Mouse (Mus musculus) spleen, adult 2 months (tissue): ENCODE measurements around the gene Sept11. TPM values are rescaled to one million over a fixed set of nuclear protein-coding genes. Genes with fewer than 3 reads are reported as not detected.

Experiments
- DNase-seq, 2 experiments: peaks; one replicate each; pipeline versions ENCODE4 v3.0.0 to v3.0.0-alpha.2; 2012 to 2021; ENCODE audit warnings: low spot score in 2 of 2, low read depth in 1 of 2
- H3K27ac ChIP-seq: fragments of 200-500 bp; 2 replicates; pipeline ENCODE4 v1.5.1; 2012; ENCODE audit warnings: low read length, inconsistent platforms; ENCODE audit not compliant: insufficient read depth
- H3K27me3 ChIP-seq: fragments of 200-500 bp; 2 replicates; pipeline ENCODE4 v1.6.1; 2012; ENCODE audit warnings: mild to moderate bottlenecking, moderate library complexity, low read length, inconsistent platforms; ENCODE audit not compliant: control insufficient read depth, insufficient read depth
- H3K36me3 ChIP-seq: fragments of 200-500 bp; 2 replicates; pipeline ENCODE4 v1.6.1; 2012; ENCODE audit warnings: mild to moderate bottlenecking, low read length, inconsistent platforms; ENCODE audit not compliant: control insufficient read depth, insufficient read depth
- H3K4me1 ChIP-seq: fragments of 200-500 bp; 2 replicates; pipeline ENCODE4 v1.6.1; 2011; ENCODE audit warnings: inconsistent platforms; ENCODE audit not compliant: control insufficient read depth, insufficient read depth, insufficient read length
- H3K4me3 ChIP-seq: fragments of 200-500 bp; 2 replicates; pipeline ENCODE4 v1.5.1; 2011; ENCODE audit warnings: mild to moderate bottlenecking, inconsistent platforms; ENCODE audit not compliant: insufficient read depth, insufficient read length; ENCODE audit errors: extremely low read depth
- CTCF ChIP-seq: fragments of 200-500 bp; IDR thresholded peaks from 2 replicates; pipeline ENCODE4 v1.5.1; 2011; ENCODE audit warnings: mild to moderate bottlenecking, inconsistent platforms; ENCODE audit not compliant: insufficient read depth, insufficient read length, insufficient replicate concordance; ENCODE audit errors: extremely low read depth
- POLR2A ChIP-seq: fragments of 200-500 bp; IDR thresholded peaks from 2 replicates; pipeline ENCODE4 v1.6.1; 2011; ENCODE audit warnings: low read depth, low read length, inconsistent platforms
- WGBS: fragments of 180-500 bp; shearing (Covaris S2); methylation state at CpG from one replicate; pipeline ENCODE4 v1.1.7; 2018; 5-methylcytosine and 5-hydroxymethylcytosine counted together
- polyA plus RNA-seq: library from polyadenylated mRNA; depleted of rRNA; stranded (reverse); fragments of >200 nt; gene quantifications from 2 replicates; pipeline ENCODE4 v1.2.3, GENCODE M21; 2012; rRNA removed

Gene Sept11
- polyA plus RNA-seq, result 21.2 and 26.0 TPM in 2 replicates

- Histone ChIP-seq H3K27ac (peak within 1 kb of the TSS; percentile 75), H3K4me3 (peak within 1 kb of the TSS; percentile 95), H3K27me3 (no peaks in the 10 kb centered on the region), H3K36me3 (no peaks in the 10 kb centered on the region), H3K4me1 (peaks cover 16% of the 10 kb centered on the region)
- WGBS, result under 1% methylated on average over 60 of the region's 63 CpGs
- DNase-seq, result peak; percentile 83 to 88
- TF ChIP-seq POLR2A (peak; percentile 57), CTCF (no peak)
Measured at GRCm38 (mm10) chr5:93092857-93093622, at the start of gene Sept11. TSS of gene Sept11 (plus strand) at chr5:93093437.

GRCm38 (mm10) chr5:93043688-93044583 is 49.3 kb upstream of the Sept11 start:
- 7% methylated on average over 69 of the region's 69 CpGs for WGBS
- Histone ChIP-seq H3K27me3 (peaks cover 17% of the 10 kb centered on the region), H3K27ac (no peak overlapping the region), H3K4me3 (peak overlapping the region; percentile 10; the same call in 1 of the 2 replicates), H3K36me3 (no peaks in the 10 kb centered on the region), H3K4me1 (peaks cover 5% of the 10 kb centered on the region; the same call in 1 of the 2 replicates)
- no peak for TF ChIP-seq POLR2A
- DNase-seq, result no peak

- H3K4me3 ChIP-seq, result peak within 1 kb of the TSS; percentile 10; the same call in 1 of the 2 replicates
- peaks cover 5% of the 10 kb centered on the region; the same call in 1 of the 2 replicates for H3K4me1 ChIP-seq
- WGBS, result 4% methylated on average over 68 of the region's 68 CpGs
- DNase-seq, result peak in 1 of 2 experiments; percentile 12
- no peaks in the 10 kb centered on the region for H3K36me3 ChIP-seq
- H3K27me3 ChIP-seq, result peaks cover 17% of the 10 kb centered on the region
- TF ChIP-seq CTCF, result no peak
- TF ChIP-seq POLR2A, result no peak
- no peak within 1 kb of the TSS for H3K27ac ChIP-seq
Measured at GRCm38 (mm10) chr5:93044584-93045370, 48.5 kb upstream of the Sept11 start, which contains the start of gene Sowahb. TSS of gene Sowahb (minus strand) at chr5:93045022.

- no peak overlapping the region for H3K27ac ChIP-seq
- peaks cover 5% of the 10 kb centered on the region; the same call in 1 of the 2 replicates for H3K4me1 ChIP-seq
- WGBS, result 8% methylated on average over 19 of the region's 19 CpGs
- H3K27me3 ChIP-seq, result peaks cover 17% of the 10 kb centered on the region
- TF ChIP-seq POLR2A (no peak), CTCF (no peak)
- no peaks in the 10 kb centered on the region for H3K36me3 ChIP-seq
- peak overlapping the region; percentile 10; the same call in 1 of the 2 replicates for H3K4me3 ChIP-seq
- no peak for DNase-seq
Measured at GRCm38 (mm10) chr5:93045371-93045714, 47.9 kb upstream of the Sept11 start.

GRCm38 (mm10) chr5:93046306-93046845 is 46.9 kb upstream of the Sept11 start:
- Histone ChIP-seq H3K27ac (no peak overlapping the region), H3K36me3 (no peaks in the 10 kb centered on the region), H3K4me1 (peaks cover 5% of the 10 kb centered on the region; the same call in 1 of the 2 replicates), H3K4me3 (no peak overlapping the region), H3K27me3 (peaks cover 17% of the 10 kb centered on the region)
- TF ChIP-seq POLR2A (no peak), CTCF (no peak)
- no peak for DNase-seq
- WGBS, result 42% methylated on average over 5 of the region's 5 CpGs

- Histone ChIP-seq H3K4me3 (no peak overlapping the region), H3K27ac (no peak overlapping the region), H3K36me3 (no peaks in the 10 kb centered on the region), H3K27me3 (peaks cover 17% of the 10 kb centered on the region), H3K4me1 (peaks cover 5% of the 10 kb centered on the region; the same call in 1 of the 2 replicates)
- TF ChIP-seq CTCF, result no peak
- TF ChIP-seq POLR2A, result no peak
- DNase-seq, result no peak
- WGBS, result 67% methylated on average over 13 of the region's 13 CpGs
Measured at GRCm38 (mm10) chr5:93048481-93049240, 44.6 kb upstream of the Sept11 start.
